Mouse (Mus musculus): ENCODE measurements at regions not wholly inside any gene's neighbourhood (a gene's known extent, or its start where the extent isn't known, plus 50 kb on each side); places are given as distances from the start of the nearest gene placed in this dataset.

DNA sequence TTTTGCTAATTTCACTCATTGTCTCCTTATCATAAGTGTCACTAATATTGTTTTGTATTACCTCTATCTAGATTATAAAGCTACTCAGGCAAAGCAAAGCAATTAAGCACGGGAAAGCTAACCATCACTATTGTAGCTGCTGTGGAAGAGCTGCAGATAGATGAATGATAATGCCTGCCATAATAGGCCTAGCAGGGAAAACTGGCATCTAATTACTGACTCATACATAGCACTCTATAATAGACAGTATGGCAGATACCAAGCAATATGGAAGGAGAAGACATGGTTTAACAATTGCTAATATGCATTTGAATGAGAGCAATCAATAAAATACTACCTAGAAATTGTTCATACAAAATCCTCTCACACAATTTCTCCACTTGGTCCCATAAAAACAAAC lies 604.5 kb downstream of the Ets1 start:
- no peak for TF ChIP-seq CTCF (conservative IDR thresholded peaks at IDR 0.05; ENCODE audit: low read length)
- no peak for TF ChIP-seq POU5F1 (IDR thresholded peaks at IDR 0.05; ENCODE audit: borderline replicate concordance, low read length)
